Mouse (Mus musculus) testis, adult 2 months (tissue): Measurements from ENCODE around the gene Ptcd2. TPM values are rescaled to one million over a fixed set of nuclear protein-coding genes. Genes with fewer than 3 reads are reported as not detected.

Experiments used
- H3K27ac ChIP-seq: fragments of 200-500 bp; 2 replicates; pipeline ENCODE4 v1.5.1; 2012; ENCODE audit warnings: low read depth, low read length; ENCODE audit not compliant: control insufficient read depth, insufficient read depth
- H3K27me3 ChIP-seq: fragments of 200-500 bp; 2 replicates; pipeline ENCODE4 v1.6.1; 2012; ENCODE audit warnings: mild to moderate bottlenecking, low read length, moderate library complexity; ENCODE audit not compliant: control insufficient read depth, insufficient read depth
- H3K36me3 ChIP-seq: fragments of 200-500 bp; 2 replicates; pipeline ENCODE4 v1.6.1; 2012; ENCODE audit warnings: mild to moderate bottlenecking, low read length; ENCODE audit not compliant: control insufficient read depth, insufficient read depth
- H3K4me1 ChIP-seq: fragments of 200-500 bp; 2 replicates; pipeline ENCODE4 v1.6.1; 2012; ENCODE audit warnings: low read length; ENCODE audit not compliant: control insufficient read depth, insufficient read depth
- H3K4me3 ChIP-seq: fragments of 200-500 bp; 2 replicates; pipeline ENCODE4 v1.5.1; 2012; ENCODE audit warnings: low read depth, mild to moderate bottlenecking, low read length, moderate library complexity, mixed read lengths; ENCODE audit not compliant: control insufficient read depth
- CTCF ChIP-seq: fragments of 200-500 bp; IDR thresholded peaks from 2 replicates; pipeline ENCODE4 v1.5.1; 2012; ENCODE audit warnings: low read depth, mild to moderate bottlenecking, inconsistent platforms, low read length, moderate library complexity; ENCODE audit not compliant: control insufficient read depth, insufficient read depth, insufficient replicate concordance
- POLR2A ChIP-seq: fragments of 200-500 bp; IDR thresholded peaks from 2 replicates; pipeline ENCODE4 v1.6.1; 2012; ENCODE audit warnings: low read depth, mild to moderate bottlenecking, inconsistent platforms, low read length, moderate library complexity; ENCODE audit not compliant: control insufficient read depth
- polyA plus RNA-seq: library from polyadenylated mRNA; depleted of rRNA; stranded (reverse); fragments of >200 nt; gene quantifications from 2 replicates; pipeline ENCODE4 v1.2.3, GENCODE M21; 2012

Ptcd2 gene
- polyA plus RNA-seq, 1 experiment = 12.0 TPM

GRCm38 (mm10) chr13:99367554-99368174, 23.2 kb upstream of the Ptcd2 start:
- Histone ChIP-seq H3K4me1 (no peaks in the 10 kb centered on the region), H3K27me3 (no peaks in the 10 kb centered on the region), H3K27ac (no peak overlapping the region), H3K36me3 (no peaks in the 10 kb centered on the region; the same call in 1 of the 2 replicates), H3K4me3 (no peak overlapping the region)
- TF ChIP-seq CTCF (no peak), POLR2A (no peak)

- no peaks in the 10 kb centered on the region; the same call in 1 of the 2 replicates for H3K36me3 ChIP-seq
- TF ChIP-seq CTCF (no peak), POLR2A (no peak)
- no peaks in the 10 kb centered on the region for H3K4me1 ChIP-seq
- no peak overlapping the region for H3K27ac ChIP-seq
- no peak overlapping the region for H3K4me3 ChIP-seq
- no peaks in the 10 kb centered on the region for H3K27me3 ChIP-seq
These were observed 22.1 kb upstream of the Ptcd2 start for GRCm38 (mm10) chr13:99366422-99367175.

DNA sequence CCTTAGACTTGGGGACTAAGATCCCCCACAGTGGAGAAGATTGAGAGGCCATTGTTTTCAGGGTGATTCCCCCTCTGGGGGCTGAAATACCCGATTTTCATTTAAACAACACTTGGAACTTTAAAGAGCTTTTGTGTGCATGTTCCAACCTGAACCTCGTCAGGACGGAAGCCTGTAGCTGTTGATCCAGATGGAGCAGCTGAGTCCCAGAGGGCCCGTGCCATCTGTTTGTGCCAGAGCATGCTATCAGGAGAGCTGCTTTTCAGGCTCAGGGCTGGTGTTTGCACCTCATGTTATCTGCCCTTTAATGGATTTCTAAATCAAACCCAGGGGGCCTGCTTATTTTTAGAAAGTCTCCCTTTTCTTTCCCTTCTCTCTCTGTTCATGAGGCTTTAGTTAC, 19.4 kb upstream of the Ptcd2 start:
- Histone ChIP-seq H3K4me3 (no peak overlapping the region), H3K36me3 (no peaks in the 10 kb centered on the region; the same call in 1 of the 2 replicates), H3K27ac (no peak overlapping the region), H3K27me3 (no peaks in the 10 kb centered on the region), H3K4me1 (no peaks in the 10 kb centered on the region)
- TF ChIP-seq POLR2A (no peak), CTCF (no peak)

- no peaks in the 10 kb centered on the region; the same call in 1 of the 2 replicates for H3K4me1 ChIP-seq
- H3K4me3 ChIP-seq = no peak overlapping the region
- no peak overlapping the region for H3K27ac ChIP-seq
- H3K27me3 ChIP-seq = no peaks in the 10 kb centered on the region
- no peaks in the 10 kb centered on the region for H3K36me3 ChIP-seq
- TF ChIP-seq CTCF (no peak), POLR2A (no peak)
These were observed 14.4 kb upstream of the Ptcd2 start for GRCm38 (mm10) chr13:99358921-99359320.

GRCm38 (mm10) chr13:99356428-99357265, 12.1 kb upstream of the Ptcd2 start:
- H3K4me1 ChIP-seq = no peaks in the 10 kb centered on the region; the same call in 1 of the 2 replicates
- no peak overlapping the region for H3K27ac ChIP-seq
- TF ChIP-seq CTCF (no peak), POLR2A (no peak)
- H3K36me3 ChIP-seq = no peaks in the 10 kb centered on the region
- H3K27me3 ChIP-seq = no peaks in the 10 kb centered on the region
- H3K4me3 ChIP-seq = no peak overlapping the region

- H3K27ac ChIP-seq = no peak overlapping the region
- H3K4me1 ChIP-seq = no peaks in the 10 kb centered on the region; the same call in 1 of the 2 replicates
- no peak overlapping the region for H3K4me3 ChIP-seq
- no peaks in the 10 kb centered on the region; the same call in 1 of the 2 replicates for H3K36me3 ChIP-seq
- no peaks in the 10 kb centered on the region for H3K27me3 ChIP-seq
- TF ChIP-seq POLR2A = no peak
- TF ChIP-seq CTCF = no peak
These were observed 11.4 kb upstream of the Ptcd2 start for GRCm38 (mm10) chr13:99355861-99356260.

GRCm38 (mm10) chr13:99355072-99355471, 10.6 kb upstream of the Ptcd2 start:
- no peak for TF ChIP-seq POLR2A
- TF ChIP-seq CTCF = no peak
- no peak overlapping the region for H3K27ac ChIP-seq
- H3K4me1 ChIP-seq = no peaks in the 10 kb centered on the region; the same call in 1 of the 2 replicates
- H3K36me3 ChIP-seq = no peaks in the 10 kb centered on the region; the same call in 1 of the 2 replicates
- no peaks in the 10 kb centered on the region for H3K27me3 ChIP-seq
- H3K4me3 ChIP-seq = no peak overlapping the region
